Mouse (Mus musculus) lung, adult 2 months (tissue): ENCODE measurements around the gene Noa1.

Experiments
- CTCF ChIP-seq: fragments of 200-500 bp; IDR thresholded peaks from 2 replicates; pipeline ENCODE4 v1.5.1; 2011; ENCODE audit warnings: mild to moderate bottlenecking, low read length, control low read depth; ENCODE audit not compliant: insufficient read depth
- POLR2A ChIP-seq: fragments of 200-500 bp; IDR thresholded peaks from 2 replicates; pipeline ENCODE4 v1.6.1; 2011; ENCODE audit warnings: low read depth, mild to moderate bottlenecking, control low read depth, low read length, borderline replicate concordance; ENCODE audit errors: extremely low read depth

DNA sequence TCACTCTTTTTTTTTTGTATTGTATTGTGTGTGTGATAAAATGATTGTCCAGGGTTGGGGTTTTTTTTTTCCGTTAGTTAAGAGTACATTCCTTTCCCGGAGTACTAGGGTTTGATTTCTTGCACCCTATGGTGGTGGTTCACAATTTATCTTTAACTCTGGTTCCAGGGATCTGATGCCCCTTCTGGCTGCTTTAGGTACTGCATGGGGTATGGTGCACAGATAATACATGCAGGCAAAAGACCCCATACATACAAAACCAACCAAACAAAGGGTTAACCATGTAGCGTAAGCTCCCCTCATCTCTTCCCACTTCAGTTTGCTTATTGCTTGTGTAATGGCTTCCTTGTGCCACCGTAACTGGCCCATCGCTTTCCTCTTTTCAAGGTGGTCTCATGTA lies 33.9 kb downstream of the Noa1 start:
- 0 out of 2 replicates have a peak, but pooled peaks have one; percentile 8 for TF ChIP-seq CTCF
- TF ChIP-seq POLR2A, result no peak
